Mouse (Mus musculus): ENCODE measurements around the gene A830031A19Rik.

Gene A830031A19Rik

GRCm38 (mm10) chr11:24095236-24095635, 20.4 kb upstream of the A830031A19Rik start:
- DNase-seq = no peak

DNA sequence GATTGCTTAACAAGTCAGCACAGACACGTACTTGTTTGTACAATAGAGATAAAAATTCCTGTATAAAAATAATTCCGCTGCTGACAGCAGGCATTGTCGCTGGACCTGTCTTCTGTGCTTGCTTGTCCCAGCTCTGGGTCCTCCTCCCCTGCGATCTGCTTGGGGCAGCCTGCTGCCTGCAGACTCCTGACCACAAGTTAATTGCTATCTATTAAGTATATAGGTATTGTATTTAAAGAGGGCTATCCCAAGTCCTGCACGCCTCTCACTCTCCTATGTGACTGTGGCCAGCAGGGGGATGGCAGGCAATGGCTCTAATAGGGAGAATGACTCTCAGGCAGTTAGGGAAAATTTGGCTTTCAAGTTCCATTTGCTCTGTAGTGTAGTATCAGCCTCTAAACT, 19.2 kb upstream of the A830031A19Rik start:
- no peak for DNase-seq

DNA sequence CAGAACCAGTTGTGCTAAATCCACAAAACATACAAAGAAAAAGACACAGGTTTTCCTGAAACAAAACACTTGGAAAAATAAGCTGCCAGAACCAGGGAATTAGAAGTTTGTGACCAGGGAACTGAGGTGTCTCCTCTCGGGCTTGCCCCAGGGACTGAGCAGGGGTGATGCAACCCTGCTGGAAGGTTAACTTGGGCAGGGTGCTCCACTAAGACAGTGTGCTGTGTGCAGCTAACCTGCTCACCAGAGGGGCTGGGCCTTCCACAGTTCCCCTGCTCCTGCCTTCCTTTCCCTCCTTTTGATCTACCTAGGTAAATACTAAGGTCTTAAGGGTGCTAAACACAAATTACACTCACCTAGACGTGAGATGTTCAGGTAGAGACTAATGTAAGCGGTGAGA, 17.8 kb upstream of the A830031A19Rik start:
- no peak for DNase-seq

DNA sequence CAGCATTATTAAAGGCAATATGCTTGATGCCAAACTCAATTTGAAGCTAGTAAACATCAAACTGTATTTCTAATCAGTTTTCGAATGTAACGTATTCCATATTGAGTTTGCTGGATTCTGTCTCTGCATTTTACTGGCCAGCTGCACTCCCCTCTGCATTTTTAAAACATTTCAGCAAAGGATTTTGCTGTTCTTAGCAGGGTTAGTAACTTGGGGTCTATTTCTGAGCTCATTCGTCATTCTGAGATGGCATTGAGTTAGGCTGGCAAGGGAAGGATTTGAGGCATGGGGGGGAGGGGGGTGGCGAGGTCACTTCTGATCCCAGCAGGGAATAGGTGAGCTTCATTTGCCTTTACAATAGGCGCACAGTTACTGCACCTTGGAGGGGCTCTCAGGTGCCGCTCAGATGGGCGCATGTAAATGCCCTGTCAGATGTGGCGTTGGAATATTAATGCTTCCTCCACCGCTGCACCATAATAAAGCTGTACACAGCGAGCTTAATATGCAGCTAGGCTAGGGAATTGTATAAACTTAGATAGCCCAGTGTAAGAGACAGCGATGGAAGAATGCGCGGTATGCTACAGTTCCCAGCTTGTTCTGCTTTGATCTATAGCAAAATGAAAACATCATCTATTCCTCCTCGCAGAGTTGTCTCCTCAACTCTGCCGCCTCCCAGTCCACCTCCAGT, 16.7 kb upstream of the A830031A19Rik start:
- no peak for DNase-seq

DNA sequence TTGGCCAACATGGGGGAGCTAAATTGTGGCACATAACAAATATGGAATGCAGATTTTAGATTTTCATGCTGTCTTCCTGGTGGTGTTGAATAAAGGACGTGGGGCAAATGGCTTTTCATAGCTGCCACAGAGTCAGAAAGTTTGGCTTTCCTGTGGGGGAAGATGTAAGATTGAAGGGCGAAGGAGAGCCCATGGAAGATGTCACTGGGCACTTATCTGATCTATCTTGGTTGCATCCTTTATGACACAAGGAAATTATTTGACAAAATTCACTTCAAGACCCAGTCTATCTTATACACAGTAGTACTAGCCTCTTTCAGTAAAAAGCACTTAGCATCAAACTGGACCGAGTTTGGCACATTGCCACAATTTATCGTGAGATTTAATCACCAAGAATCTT, 15.6 kb upstream of the A830031A19Rik start:
- DNase-seq = no peak

GRCm38 (mm10) chr11:24087069-24087468, 12.2 kb upstream of the A830031A19Rik start:
- DNase-seq = no peak

DNA sequence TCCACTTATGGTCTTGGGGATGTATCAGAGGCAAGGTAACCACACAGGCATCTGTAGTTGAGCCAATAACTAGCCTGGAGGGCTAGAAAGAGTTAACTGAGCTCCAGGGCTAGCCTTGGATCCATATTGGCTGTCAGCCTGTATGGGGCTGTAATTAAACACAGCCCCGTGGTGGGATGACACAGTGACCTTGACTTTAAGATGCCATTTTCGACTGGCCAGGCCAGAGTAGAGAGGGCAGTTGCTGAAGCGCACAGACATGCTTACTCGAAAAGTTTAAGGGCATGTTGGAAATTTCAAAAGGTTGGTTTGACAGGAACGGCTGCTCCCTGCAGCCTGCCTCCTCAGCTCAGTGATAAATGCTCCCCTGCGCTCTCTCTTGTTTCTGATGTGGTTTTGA, 11.1 kb upstream of the A830031A19Rik start:
- no peak for DNase-seq

DNA sequence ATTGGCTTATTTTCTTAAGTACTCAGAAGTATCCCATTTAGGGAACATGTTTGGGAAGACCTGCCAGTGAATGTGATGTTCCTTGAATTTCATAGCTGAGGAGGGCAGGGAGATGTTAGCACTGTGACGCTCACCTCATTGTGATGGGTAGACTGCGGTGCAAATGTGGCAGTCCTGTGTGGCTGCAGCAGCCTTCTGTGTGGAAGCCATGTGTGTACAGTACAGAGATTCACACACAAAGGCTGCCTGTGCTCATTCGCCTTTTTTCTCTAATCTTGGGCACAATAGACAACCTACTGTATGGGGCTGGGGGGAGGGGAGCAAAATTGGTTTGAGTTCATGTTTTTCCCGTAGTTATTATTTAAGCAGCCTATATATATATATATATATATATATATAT, 9.7 kb upstream of the A830031A19Rik start:
- DNase-seq = no peak

- no peak for DNase-seq
Observed at GRCm38 (mm10) chr11:24084077-24084476, 9.2 kb upstream of the A830031A19Rik start.

DNA sequence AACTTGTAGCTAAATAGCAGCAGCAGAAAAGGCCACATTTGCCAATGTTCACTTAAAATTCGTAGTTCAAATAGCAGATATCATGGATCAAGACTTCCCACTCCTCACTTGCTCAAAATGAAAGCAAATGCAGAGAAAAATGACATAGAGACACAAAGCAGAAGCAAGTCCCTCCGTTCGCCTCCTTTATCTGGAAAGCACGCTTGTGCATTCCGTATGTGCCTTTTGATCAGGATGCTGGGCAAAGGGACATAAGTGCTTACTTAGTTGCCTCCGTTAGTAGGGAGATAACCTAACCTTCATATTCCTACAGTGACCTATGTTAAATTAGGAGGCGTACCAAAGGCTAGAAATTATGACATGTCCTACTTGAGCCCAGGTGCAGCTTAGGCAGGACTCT, 8.6 kb upstream of the A830031A19Rik start:
- DNase-seq = no peak

DNA sequence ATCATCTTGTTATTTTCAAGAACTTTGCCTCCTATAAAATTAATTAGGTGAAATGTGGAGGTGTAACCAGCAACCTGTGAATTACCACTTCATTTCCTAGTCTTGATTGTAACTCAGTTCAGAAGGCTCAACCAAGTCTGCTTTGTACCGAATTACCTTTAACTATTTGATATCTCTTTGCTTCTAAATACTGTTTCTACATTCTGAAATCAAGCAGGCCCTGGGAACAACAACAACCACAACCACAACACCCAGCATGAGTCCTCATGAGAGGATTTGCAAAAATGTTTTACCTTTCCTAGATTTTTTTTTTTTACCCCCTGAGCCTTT, 8.2 kb upstream of the A830031A19Rik start:
- no peak for DNase-seq

GRCm38 (mm10) chr11:24082385-24083075, 7.7 kb upstream of the A830031A19Rik start:
- DNase-seq = no peak

DNA sequence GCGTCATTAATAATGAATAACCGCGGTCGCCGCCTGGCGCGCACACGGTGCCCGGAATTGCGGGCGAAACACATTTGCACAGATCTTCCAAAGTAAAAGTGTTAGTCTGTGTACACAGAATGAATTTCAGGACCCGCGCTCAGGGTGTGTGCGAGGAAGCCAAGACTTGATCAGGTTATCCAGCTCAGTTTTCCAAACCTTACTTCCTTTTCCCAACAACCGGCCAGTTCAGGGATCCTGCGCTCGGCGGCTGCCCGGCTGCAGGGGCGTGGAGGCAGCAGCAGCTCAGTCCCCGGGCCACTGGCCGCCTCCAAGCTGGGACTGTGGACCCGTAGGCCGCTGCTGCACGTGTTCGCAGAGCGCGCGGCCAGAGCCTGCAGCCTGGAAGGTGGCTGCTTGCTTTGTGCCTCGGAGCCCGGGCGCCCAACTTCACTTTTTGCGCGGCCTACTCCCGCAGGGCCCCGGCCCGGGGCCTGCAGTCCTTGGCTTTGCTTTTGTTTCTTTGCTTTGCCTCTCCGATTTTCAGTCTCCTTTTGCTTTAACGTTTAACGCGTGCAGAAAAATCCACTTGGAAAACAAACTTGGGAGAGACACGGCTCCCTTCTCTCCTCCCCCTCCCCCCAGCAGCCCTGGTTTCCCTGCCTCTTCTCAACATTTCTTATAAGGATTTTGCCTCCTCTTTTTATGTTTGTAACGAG, 7.0 kb upstream of the A830031A19Rik start:
- DNase-seq = no peak

- DNase-seq = peak; percentile 80
Observed at GRCm38 (mm10) chr11:24081016-24081686, 6.3 kb upstream of the A830031A19Rik start.

DNA sequence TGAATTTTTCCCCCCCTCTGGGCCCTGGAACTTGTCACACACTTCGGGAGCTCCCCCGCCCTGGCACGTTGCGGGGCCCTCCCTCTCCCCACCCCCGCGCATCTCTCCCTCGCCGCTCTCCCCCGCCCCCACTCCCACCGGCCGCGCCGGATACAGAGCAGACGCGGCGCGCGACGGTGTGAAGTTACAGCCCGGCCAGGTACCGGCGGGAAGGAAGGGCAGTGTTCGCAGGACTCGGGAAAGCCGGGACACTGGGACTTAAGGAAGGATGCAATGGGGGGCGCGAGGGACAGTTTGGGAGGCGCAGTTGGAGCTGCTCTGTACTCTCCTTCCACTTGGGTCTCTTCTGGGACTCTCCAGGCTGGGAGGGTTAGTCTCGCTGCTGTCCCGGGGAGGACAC, 5.7 kb upstream of the A830031A19Rik start:
- peak; percentile 61 for DNase-seq

- DNase-seq = peak; percentile 78
Observed at GRCm38 (mm10) chr11:24079392-24080391, 4.8 kb upstream of the A830031A19Rik start.

DNA sequence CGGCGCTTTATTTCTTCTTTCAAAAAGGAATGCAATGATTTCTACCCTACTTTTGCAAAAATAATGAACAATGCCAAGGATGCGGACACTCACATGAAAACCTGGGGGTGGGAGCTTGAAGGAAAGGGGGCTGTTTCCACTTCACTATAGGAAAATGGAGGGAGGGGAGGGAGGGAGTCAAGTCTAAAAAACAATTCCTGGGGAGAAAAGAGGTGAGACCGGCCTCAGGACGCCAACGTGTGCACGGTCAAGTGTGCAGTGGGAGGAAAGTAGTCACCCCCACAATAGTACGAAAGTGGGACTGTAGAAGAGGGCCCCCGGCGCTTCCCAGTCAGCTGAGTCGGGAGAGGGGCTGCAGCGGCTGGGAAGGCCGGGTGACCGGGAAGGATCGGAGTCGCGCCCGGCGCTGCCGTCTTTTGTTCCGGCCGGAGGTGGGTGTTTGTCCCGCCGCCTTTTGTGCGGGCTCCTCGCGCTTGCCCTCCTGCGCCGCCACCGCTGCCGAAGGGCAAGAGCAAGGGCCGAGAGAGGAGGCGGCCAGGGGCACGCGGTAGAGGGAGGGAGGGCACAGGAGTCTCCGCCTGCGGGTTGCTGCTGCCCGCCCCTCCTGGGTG, 4.0 kb upstream of the A830031A19Rik start:
- DNase-seq = no peak

GRCm38 (mm10) chr11:24077795-24078705, 3.2 kb upstream of the A830031A19Rik start, which contains the start of gene Bcl11a:
Gene Bcl11a (plus strand): TSS chr11:24078056.
- DNase-seq = peak; percentile 57

DNA sequence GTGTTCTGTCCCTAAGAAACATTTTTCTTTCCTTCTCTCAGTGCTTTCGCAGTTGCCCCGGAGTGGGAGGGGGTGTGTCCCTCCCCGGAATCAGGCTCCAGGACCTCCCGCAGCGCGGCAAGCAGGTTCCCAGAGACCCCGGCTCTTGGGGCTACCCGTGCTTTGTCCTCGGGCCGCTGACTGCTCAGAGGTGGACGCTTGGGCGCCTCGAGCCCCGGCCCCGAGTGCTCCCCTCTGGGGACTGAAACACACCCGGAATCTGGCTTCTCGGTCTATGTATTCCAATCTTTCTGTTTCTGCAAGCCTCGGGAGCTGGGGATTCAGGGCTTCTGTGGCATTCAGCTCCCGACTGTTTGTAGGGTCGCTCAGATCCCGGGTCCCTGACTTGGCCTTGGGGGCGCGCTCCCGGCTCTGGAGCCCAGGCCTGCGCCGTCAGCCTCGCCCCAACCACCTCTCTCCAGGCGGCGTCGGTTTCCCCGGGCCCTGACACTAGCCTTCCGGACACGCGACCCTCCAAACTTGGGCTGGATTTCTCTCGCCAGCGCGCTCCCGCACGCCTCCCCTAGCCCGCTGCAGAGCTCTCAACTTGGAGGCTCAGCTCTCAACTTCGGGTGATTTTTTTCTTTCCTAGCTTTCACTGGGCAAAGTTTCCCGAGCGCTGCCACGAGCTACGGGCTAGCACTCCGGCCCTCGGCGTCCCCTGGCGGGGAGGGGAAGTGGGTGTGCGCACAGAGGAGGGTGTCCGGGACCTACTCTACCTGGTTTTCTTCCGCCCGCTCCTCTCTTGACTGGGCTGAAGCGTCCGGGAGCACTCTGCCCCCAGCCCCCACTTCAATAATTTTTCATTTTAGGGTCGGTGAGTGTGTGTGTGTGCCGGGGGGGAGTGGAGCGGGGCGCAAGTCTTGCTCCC, 2.2 kb upstream of the A830031A19Rik start:
- DNase-seq = peak; percentile 52

Data from right cerebral cortex, adult 18-20 months (tissue).